Mouse (Mus musculus) stomach, embryonic 16.5 days (tissue): Measurements from ENCODE around the gene Cpeb1. TPM values are rescaled to one million over a fixed set of nuclear protein-coding genes. Genes with fewer than 3 reads are reported as not detected.
"Not testable (repeated sequence)": the region's sequence is repeated elsewhere in the genome, so short reads cannot be mapped to it uniquely, and the experiment has no call there.

ENCODE experiments used
- ATAC-seq: fragments of 200-750 bp; cut with Nextera tagmentation; 2 replicates; pipeline ENCODE4 v1.8.0; 2017; ENCODE audit warnings: moderate number of reproducible peaks, moderate TSS enrichment; ENCODE audit not compliant: insufficient read depth, low FRiP score
- H3K27ac ChIP-seq: fragments of 300-500 bp; sonication (generic); 2 replicates; pipeline ENCODE4 v1.5.1; 2014; ENCODE audit warnings: low read length
- H3K27me3 ChIP-seq: fragments of 300-500 bp; sonication (generic); 2 replicates; pipeline ENCODE4 v1.6.1; 2014; ENCODE audit warnings: low read length, control low read depth, mixed read lengths; ENCODE audit not compliant: control insufficient read depth, insufficient read depth
- H3K36me3 ChIP-seq: fragments of 300-500 bp; sonication (generic); 2 replicates; pipeline ENCODE4 v1.6.1; 2014; ENCODE audit warnings: low read length; ENCODE audit not compliant: control insufficient read depth, insufficient read depth
- H3K4me1 ChIP-seq: fragments of 300-500 bp; sonication (generic); 2 replicates; pipeline ENCODE4 v1.6.1; 2014; ENCODE audit warnings: low read length, control low read depth, mixed read lengths; ENCODE audit not compliant: control insufficient read depth, insufficient read depth
- H3K4me2 ChIP-seq: fragments of 300-500 bp; sonication (generic); 2 replicates; pipeline ENCODE4 v1.6.1; 2014; ENCODE audit warnings: low read depth, low read length, mixed read lengths
- H3K4me3 ChIP-seq: fragments of 300-500 bp; sonication (generic); replicated peaks from 2 replicates; pipeline ENCODE4 v1.5.1; 2014; ENCODE audit warnings: mild to moderate bottlenecking, low read length
- H3K9ac ChIP-seq: fragments of 300-500 bp; sonication (generic); 2 replicates; pipeline ENCODE4 v1.6.1; 2014; ENCODE audit warnings: low read length
- H3K9me3 ChIP-seq: fragments of 300-500 bp; sonication (generic); replicated peaks from 2 replicates; pipeline ENCODE4 v1.6.1; 2016; ENCODE audit warnings: low read length, control low read depth; ENCODE audit not compliant: control insufficient read depth
- WGBS: fragments of 180-500 bp; shearing (Covaris S2); extraction: QIAGEN DNeasy Blood & Tissue Kit; methylation state at CpG from one replicate; pipeline ENCODE4 v1.1.7; 2014; 5-methylcytosine and 5-hydroxymethylcytosine counted together
- polyA plus RNA-seq: library from polyadenylated mRNA; unstranded; fragments of >200 nt; fragmentation: Nextera tagmentation; extraction: Ambion mirVana; gene quantifications from 2 replicates; pipeline ENCODE4 v1.2.1, GENCODE M21; 2015

Cpeb1 gene
- polyA plus RNA-seq, 1 experiment from 2014 or later, result 1.6 TPM

DNA sequence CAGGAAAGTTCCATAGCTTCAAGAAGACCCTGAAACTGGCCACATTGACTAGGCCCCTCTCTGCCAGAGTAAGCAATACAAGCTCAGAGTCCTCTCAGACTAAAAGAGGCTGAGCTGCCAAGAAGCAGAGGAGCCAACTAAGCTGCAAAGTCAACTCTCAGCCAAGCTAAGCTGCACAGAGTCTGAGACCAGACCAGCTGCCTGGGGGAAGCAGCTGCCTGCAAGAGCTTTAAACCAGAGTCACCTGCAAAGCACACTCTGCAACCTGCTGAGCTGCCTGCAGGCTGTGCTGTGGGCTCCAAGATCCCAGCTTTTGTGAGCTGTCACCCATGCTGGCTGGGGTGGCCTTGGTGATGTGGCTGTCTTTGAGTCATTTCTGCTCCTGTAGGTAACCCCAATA is 23.0 kb upstream of the Cpeb1 start:
- not testable (repeated sequence) for H3K4me1 ChIP-seq, H3K9ac ChIP-seq, ATAC-seq, H3K9me3 ChIP-seq, H3K4me2 ChIP-seq, H3K36me3 ChIP-seq, H3K4me3 ChIP-seq, H3K27ac ChIP-seq
- peaks cover 13% of the 10 kb centered on the region for H3K27me3 ChIP-seq

DNA sequence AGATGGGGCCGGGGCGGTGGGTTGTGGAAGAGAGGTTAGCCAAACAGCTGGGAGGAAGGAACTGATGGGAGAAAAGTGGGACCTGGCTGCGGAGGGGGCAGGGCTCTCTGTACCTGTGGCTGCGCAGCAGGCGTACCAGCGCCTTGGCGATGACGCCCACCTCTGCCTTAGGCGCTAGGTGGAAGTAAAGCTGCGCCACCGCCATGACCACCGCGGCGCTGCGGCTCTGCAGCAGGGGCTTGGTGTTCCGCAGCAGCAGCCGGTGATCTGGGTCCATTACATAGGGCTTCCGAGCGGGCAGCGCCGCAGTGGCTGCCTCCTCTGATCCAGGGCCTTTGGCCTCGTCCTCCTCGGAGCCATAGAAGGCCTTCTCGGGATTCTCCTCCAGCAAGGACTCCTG is 21.6 kb upstream of the Cpeb1 start:
- Histone ChIP-seq H3K36me3 (no peaks in the 10 kb centered on the region), H3K4me3 (no peak overlapping the region), H3K4me2 (no peak overlapping the region), H3K9ac (no peak overlapping the region), H3K9me3 (no peaks in the 10 kb centered on the region), H3K4me1 (no peaks in the 10 kb centered on the region), H3K27me3 (peaks cover 13% of the 10 kb centered on the region), H3K27ac (no peak overlapping the region)
- no peak for ATAC-seq
- WGBS, result 3% methylated on average over 24 of the region's 24 CpGs

DNA sequence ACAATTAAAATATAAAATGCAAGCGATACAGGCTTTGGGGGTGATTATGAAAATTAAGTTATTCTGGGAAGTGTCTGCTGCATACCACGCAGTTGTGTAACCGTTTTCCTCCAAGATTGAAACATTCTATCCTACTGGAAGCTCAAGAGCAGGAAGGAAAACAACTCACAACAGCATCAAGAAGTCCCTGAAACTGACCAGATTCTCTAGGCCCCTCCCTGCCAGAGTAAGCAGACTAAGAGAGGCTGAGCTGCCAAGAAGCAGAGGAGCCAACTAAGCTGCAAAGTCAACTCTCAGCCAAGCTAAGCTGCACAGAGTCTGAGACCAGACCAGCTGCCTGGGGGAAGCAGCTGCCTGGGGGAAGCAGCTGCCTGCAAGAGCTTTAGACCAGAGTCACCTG is 20.0 kb upstream of the Cpeb1 start:
- ATAC-seq, result no peak
- Histone ChIP-seq H3K9me3 (no peaks in the 10 kb centered on the region), H3K36me3 (no peaks in the 10 kb centered on the region), H3K4me1 (no peaks in the 10 kb centered on the region), H3K27me3 (peaks cover 13% of the 10 kb centered on the region), H3K4me2 (no peak overlapping the region), H3K27ac (no peak overlapping the region), H3K4me3 (no peak overlapping the region), H3K9ac (no peak overlapping the region)
- 70% methylated on average over 3 of the region's 3 CpGs for WGBS

DNA sequence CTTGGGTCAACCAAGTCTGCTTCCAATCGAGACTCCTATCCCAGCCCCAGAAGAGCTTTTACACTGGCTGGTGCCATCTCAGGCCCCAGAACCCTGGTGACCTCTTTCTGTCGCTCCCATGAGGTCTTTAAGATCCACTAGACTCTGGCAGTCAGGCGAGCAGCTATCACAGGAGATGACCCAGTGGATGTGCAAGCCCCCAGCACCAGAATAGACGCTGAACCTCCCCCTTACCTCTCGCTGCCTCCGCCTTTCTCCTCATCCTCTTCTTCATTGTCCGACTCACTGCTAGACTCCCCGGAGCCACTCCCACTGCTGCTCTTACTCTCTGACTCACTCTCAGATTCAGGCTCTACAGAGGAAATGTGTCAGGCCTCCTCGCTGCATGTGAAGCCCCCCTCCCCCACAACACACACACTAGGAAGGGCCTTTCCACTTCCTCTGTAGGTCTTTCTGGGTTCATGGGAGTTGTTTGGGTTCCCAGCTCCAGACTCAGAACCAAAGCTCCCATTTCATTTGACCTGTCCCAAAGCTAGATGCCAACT is 9.7 kb upstream of the Cpeb1 start:
- Histone ChIP-seq H3K9me3 (no peaks in the 10 kb centered on the region), H3K9ac (no peak overlapping the region), H3K36me3 (no peaks in the 10 kb centered on the region), H3K4me3 (no peak overlapping the region), H3K4me1 (no peaks in the 10 kb centered on the region), H3K27me3 (peaks cover 3% of the 10 kb centered on the region; the same call in 1 of the 2 replicates), H3K27ac (no peak overlapping the region), H3K4me2 (no peak overlapping the region)
- no peak for ATAC-seq
- WGBS, result 74% methylated on average over 9 of the region's 9 CpGs

DNA sequence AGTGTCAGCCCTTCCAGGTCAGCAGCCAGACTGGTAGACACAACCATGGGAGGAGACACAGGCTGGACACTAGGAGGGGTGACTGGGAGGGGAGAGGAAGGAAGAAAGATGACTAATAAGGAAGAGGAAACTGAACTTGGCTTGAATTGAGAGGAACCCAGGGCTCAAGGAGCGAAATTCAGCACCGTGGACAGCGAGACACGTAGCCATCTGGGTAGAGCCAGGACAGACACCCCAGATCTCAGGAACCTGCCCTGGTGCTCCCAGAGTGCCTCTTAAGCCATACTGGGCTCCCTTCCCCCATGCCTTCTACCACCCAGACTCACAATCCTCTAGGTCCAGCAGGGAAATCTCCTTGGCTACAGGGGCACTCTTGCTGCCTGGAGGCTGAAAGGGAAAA is 8.9 kb upstream of the Cpeb1 start:
- Histone ChIP-seq H3K9me3 (no peaks in the 10 kb centered on the region), H3K9ac (no peak overlapping the region), H3K4me1 (no peaks in the 10 kb centered on the region), H3K27me3 (peaks cover 6% of the 10 kb centered on the region; the same call in 1 of the 2 replicates), H3K36me3 (no peaks in the 10 kb centered on the region), H3K4me3 (no peak overlapping the region), H3K27ac (no peak overlapping the region), H3K4me2 (no peak overlapping the region)
- 3% methylated on average over 4 of the region's 4 CpGs for WGBS
- no peak for ATAC-seq

DNA sequence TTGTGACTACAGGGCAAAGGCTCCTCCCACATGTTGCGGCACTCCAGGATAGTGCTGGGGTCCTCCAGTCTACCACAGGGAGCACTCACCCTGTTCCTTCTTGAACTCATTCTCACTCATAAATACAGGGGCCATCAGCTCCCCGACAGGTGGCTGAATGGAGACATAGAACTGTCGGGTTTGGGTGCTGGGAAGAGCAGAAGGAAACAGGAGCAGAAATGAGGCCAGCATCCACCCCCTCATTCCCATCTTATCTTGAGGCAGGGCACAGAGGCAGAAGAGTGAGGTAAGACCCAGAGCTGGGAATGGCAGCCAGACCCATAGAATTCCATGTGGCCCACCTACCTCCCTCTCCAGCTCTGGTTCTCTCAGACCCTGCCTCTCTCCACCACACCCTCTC is 7.5 kb upstream of the Cpeb1 start:
- 81% methylated on average over 3 of the region's 3 CpGs for WGBS
- no peaks in the 10 kb centered on the region for H3K4me1 ChIP-seq

DNA sequence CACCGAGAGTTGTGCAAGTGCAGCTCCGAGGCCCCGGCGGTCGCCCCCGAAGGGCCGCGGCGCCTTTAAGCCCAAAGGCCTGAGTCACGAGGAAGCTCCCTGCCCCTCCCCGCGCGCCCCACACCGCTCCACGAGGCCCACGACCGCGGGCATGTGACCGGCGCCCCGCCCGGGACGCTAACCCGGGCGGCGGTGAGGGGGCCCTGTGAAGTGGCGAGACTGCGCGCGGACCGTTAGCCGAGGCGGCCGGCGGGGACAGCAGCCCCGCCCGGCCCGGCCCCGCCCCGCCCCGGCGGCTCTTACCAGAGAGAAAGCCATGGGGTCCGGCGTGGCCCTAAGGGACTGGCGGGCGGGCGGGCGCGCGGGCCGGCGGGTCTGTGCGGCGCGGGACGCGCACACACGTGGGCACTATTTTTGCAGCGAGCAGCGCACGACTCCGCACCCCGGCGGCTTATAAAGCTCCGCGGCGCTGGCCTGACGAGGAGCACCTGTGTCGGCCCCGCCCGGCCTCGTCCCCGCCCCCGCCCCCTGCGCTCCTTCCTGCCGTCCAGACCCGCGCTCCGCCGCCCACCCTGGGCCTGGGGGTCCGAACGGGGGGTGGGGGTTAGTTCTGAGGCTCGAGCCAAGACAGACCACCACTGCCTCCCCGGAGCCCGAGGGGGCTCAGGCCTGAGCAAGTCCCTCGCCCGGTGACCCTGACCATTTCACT is 780 bp downstream of the Cpeb1 start:
- H3K27me3 ChIP-seq, result peaks cover 60% of the 10 kb centered on the region
- H3K9ac ChIP-seq, result peak overlapping the region; percentile 46
- WGBS, result 1% methylated on average over 69 of the region's 87 CpGs
- H3K4me1 ChIP-seq, result peaks cover 19% of the 10 kb centered on the region
- H3K4me2 ChIP-seq, result peak overlapping the region; percentile 93
- H3K27ac ChIP-seq, result no peak overlapping the region
- H3K4me3 ChIP-seq, result peak overlapping the region; percentile 53
- ATAC-seq, result 0 out of 2 replicates have a peak, but pooled peaks have one; percentile 42
- no peaks in the 10 kb centered on the region for H3K36me3 ChIP-seq
- H3K9me3 ChIP-seq, result no peaks in the 10 kb centered on the region

More for the DNA sequence above, 7.5 kb upstream of the Cpeb1 start:
- no peak overlapping the region for H3K4me2 ChIP-seq
- H3K36me3 ChIP-seq, result no peaks in the 10 kb centered on the region
- no peak overlapping the region for H3K27ac ChIP-seq
- ATAC-seq, result no peak
- H3K27me3 ChIP-seq, result peaks cover 6% of the 10 kb centered on the region; the same call in 1 of the 2 replicates
- no peaks in the 10 kb centered on the region for H3K9me3 ChIP-seq
- H3K4me3 ChIP-seq, result no peak overlapping the region
- H3K9ac ChIP-seq, result no peak overlapping the region

DNA sequence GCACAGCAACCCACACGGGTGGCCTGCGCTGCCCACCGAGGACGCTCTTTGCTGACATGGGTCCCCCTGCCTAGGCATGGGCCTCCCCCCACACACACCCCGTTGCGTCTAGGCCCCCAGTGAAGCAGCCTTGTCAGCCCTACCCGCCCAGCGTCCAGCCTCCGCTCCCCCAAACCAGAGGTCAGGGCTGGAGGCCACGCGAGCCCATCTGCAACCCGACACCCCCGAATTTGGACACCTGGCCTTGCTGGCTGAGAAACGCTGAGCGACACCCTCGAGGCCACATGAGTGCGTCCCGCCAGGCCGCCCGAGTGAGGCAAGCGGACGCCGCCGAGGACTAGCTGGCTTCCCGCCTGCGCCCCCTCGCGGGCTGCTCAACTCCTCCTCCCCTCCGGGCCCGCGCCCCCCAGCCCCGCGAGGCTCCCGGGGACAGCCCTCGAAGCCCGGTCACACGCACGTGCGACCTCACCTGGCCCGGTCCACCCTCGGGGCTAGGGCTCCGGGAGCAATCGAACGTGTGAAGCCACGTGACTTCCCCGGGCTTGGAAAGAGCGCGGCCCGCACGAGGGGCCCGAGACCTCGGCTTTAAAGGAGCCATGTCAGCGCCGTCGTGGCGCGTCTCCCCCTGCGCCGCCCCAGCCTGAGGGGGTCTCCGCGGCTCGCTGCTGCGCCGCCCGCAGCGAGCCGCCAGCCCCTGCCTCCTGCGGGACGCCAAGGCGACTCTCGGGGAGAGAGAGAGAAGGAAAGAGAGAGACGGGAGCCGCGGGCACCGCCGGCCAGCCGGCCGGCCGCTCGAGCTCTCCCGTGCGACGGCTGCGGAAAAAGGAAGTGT is 1.6 kb downstream of the Cpeb1 start:
- ATAC-seq, result peak; percentile 45
- Histone ChIP-seq H3K27me3 (peaks cover 58% of the 10 kb centered on the region), H3K4me3 (peak overlapping the region; percentile 53)

DNA sequence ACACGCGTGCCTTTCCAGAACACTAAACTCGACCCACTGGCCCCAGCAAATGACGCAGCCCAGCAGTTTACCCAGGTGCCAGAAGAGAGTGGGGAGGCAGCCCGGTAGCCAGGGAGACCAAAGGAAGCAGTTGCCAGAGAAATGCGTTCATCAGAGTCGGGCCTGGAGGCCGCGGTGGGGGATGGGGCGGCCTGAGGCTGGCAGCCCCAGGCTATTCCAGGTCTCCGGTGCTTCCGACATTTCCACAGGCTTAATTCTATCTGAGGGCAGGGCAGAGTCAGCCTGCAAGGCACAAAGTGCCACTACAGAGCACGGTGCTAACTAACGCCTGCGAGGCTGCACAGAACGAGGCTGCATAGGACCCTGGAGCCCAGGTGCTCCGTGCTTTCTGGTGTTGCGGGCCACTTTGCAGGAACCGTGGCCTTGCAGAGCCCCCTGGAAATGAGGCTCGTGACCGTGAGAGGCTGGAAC is 2.3 kb downstream of the Cpeb1 start:
- WGBS, result 4% methylated on average over 21 of the region's 21 CpGs

More for the DNA sequence above, 1.6 kb downstream of the Cpeb1 start:
- H3K9me3 ChIP-seq, result no peaks in the 10 kb centered on the region
- no peak overlapping the region for H3K27ac ChIP-seq
- peak overlapping the region; percentile 93 for H3K4me2 ChIP-seq
- no peaks in the 10 kb centered on the region for H3K36me3 ChIP-seq
- 0 out of 2 replicates have a peak overlapping the region, but pooled peaks have one; percentile 46 for H3K9ac ChIP-seq
- H3K4me1 ChIP-seq, result peaks cover 19% of the 10 kb centered on the region
- WGBS, result 4% methylated on average over 84 of the region's 84 CpGs

More for the DNA sequence above, 2.3 kb downstream of the Cpeb1 start:
- peaks cover 58% of the 10 kb centered on the region for H3K27me3 ChIP-seq
- no peak overlapping the region for H3K9ac ChIP-seq
- H3K4me2 ChIP-seq, result 0 out of 2 replicates have a peak overlapping the region, but pooled peaks have one; percentile 93
- H3K36me3 ChIP-seq, result no peaks in the 10 kb centered on the region
- no peak for ATAC-seq
- no peak overlapping the region for H3K27ac ChIP-seq
- H3K9me3 ChIP-seq, result no peaks in the 10 kb centered on the region
- peaks cover 19% of the 10 kb centered on the region for H3K4me1 ChIP-seq
- H3K4me3 ChIP-seq, result no peak overlapping the region
